Mouse (Mus musculus) thymus, adult 2 months (tissue): ENCODE results near the gene Rgs12. TPM values are rescaled to one million over a fixed set of nuclear protein-coding genes. Genes with fewer than 3 reads are reported as not detected.

ENCODE experiments used
- DNase-seq: peaks from one replicate; pipeline ENCODE4 v3.0.0; 2021
- H3K27ac ChIP-seq: fragments of 200-500 bp; 2 replicates; pipeline ENCODE4 v1.5.1; 2012; ENCODE audit warnings: low read length, control low read depth; ENCODE audit not compliant: control insufficient read depth, insufficient read depth
- H3K27me3 ChIP-seq: fragments of 200-500 bp; 2 replicates; pipeline ENCODE4 v1.6.1; 2012; ENCODE audit warnings: mild to moderate bottlenecking, low read length, moderate library complexity, mixed read lengths; ENCODE audit not compliant: control insufficient read depth, insufficient read depth
- H3K36me3 ChIP-seq: fragments of 200-500 bp; 2 replicates; pipeline ENCODE4 v1.6.1; 2012; ENCODE audit warnings: mild to moderate bottlenecking, low read length, moderate library complexity; ENCODE audit not compliant: control insufficient read depth, insufficient read depth
- H3K4me1 ChIP-seq: fragments of 200-500 bp; replicated peaks from 2 replicates; pipeline ENCODE4 v1.6.1; 2012; ENCODE audit warnings: low read length; ENCODE audit not compliant: control insufficient read depth, insufficient read depth
- H3K4me3 ChIP-seq: fragments of 200-500 bp; 2 replicates; pipeline ENCODE4 v1.5.1; 2012; ENCODE audit warnings: mild to moderate bottlenecking, low read length, control low read depth, moderate library complexity; ENCODE audit not compliant: control insufficient read depth, insufficient read depth
- CTCF ChIP-seq: fragments of 200-500 bp; IDR thresholded peaks from 2 replicates; pipeline ENCODE4 v1.5.1; 2012; ENCODE audit warnings: mild to moderate bottlenecking, control low read depth, low read length, moderate library complexity, borderline replicate concordance; ENCODE audit not compliant: control insufficient read depth, poor library complexity, insufficient read depth; ENCODE audit errors: extremely low read depth
- POLR2A ChIP-seq: fragments of 200-500 bp; IDR thresholded peaks from 2 replicates; pipeline ENCODE4 v1.6.1; 2012; ENCODE audit warnings: mild to moderate bottlenecking, low read length, control low read depth, moderate library complexity; ENCODE audit not compliant: control insufficient read depth, poor library complexity, insufficient read depth; ENCODE audit errors: extremely low read depth
- WGBS: fragments of 180-500 bp; shearing (Covaris S2); methylation state at CpG from one replicate; pipeline ENCODE4 v1.1.7; 2018; 5-methylcytosine and 5-hydroxymethylcytosine counted together
- polyA plus RNA-seq: library from polyadenylated mRNA; depleted of rRNA; stranded (reverse); fragments of >200 nt; gene quantifications from 2 replicates; pipeline ENCODE4 v1.2.3, GENCODE M21; 2012

Gene Rgs12
- polyA plus RNA-seq, 1 experiment = 51.7 TPM

DNA sequence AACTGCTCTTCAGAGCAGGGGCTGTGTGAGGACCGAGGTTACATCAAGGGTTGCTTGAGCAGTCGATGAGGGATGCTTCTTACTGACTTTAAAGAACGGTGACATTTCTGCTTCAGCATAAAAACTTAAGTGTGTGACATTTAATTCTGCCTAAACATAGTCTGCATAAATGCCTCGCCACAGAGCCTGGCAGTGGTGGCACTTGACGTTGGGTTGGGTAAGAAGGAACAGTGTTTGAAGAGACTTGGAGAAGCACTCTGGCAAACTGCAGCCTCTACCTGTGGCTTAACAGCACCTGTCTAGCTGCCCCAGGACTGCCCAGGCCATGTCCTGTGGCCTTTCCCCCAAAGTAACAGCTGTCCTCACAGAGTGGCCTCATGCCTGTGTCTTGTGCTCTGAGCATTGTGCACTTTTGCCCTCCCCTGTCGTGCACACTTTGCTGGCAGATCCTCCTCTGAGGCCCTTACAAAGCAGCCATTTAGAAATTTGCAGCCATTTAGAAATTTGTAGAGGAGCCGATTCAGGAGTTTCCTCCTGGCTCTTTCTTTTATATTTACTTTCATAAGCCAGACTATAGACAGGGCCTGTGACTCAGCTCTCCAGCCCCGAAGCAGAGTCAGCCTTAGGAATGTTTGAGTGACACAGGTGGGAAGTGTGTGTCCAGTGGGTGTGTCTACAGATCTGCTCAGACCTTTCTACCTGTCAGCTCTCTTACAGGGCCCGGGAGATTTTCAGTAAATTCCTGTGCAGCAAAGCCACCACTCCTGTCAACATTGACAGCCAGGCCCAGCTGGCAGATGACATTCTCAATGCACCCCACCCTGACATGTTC, 71.4 kb downstream of the Rgs12 start:
- no peak for TF ChIP-seq POLR2A
- no peak for TF ChIP-seq CTCF
- H3K27ac ChIP-seq = no peak overlapping the region
- no peaks in the 10 kb centered on the region for H3K36me3 ChIP-seq
- H3K4me1 ChIP-seq = no peaks in the 10 kb centered on the region
- DNase-seq = no peak
- 95% methylated on average over 9 of the region's 9 CpGs for WGBS
- no peaks in the 10 kb centered on the region for H3K27me3 ChIP-seq
- H3K4me3 ChIP-seq = no peak overlapping the region

DNA sequence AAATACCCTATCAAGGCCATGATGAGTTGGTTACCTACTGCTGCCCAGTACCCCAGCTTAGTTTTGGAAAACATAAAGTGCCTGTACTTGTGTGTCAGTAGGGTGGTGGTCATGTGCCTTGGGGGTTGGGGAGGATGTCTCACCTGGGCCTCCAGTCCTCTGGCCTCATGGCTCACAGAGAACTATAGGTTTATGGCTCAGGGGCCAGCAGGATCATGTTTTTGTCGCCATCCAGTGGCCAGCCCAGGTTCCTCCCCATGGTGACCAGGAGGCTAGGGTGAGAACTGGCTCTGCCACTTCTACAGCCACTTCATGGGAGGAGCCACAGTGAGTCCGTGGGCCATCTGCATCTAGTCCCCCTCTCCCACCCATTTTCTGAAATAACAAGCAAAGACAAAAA, 75.7 kb downstream of the Rgs12 start:
- peak; percentile 46 for DNase-seq
- no peaks in the 10 kb centered on the region for H3K27me3 ChIP-seq
- peak; percentile 45; the same call in 1 of the 2 replicates for TF ChIP-seq CTCF
- TF ChIP-seq POLR2A = no peak
- peaks cover 19% of the 10 kb centered on the region for H3K36me3 ChIP-seq
- H3K27ac ChIP-seq = no peak overlapping the region
- 51% methylated on average over 2 of the region's 2 CpGs for WGBS
- no peak overlapping the region for H3K4me3 ChIP-seq
- H3K4me1 ChIP-seq = no peaks in the 10 kb centered on the region

DNA sequence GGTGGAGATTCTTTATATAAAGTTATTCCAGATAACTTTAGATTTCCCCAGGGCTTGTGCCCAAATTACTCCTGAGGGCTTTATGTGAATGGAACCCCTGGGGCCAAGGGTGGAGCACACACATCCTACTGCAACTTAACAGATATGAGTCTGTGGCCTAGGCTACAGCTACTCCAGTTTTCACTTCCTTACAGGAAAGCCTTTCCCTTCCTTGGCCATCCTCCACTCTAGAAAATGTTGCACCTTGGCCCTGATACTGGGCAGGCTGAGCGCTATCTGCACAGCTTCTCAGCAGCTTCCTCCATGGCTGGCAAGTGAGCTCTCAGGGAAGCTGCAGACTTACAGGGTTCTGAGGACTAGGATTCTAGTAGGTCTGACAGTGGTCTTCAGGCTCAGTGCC, 80.1 kb downstream of the Rgs12 start:
- no peaks in the 10 kb centered on the region for H3K27me3 ChIP-seq
- peaks cover 19% of the 10 kb centered on the region for H3K36me3 ChIP-seq
- no peaks in the 10 kb centered on the region for H3K4me1 ChIP-seq
- no peak for DNase-seq
- TF ChIP-seq CTCF = no peak
- TF ChIP-seq POLR2A = no peak
- H3K4me3 ChIP-seq = no peak overlapping the region
- H3K27ac ChIP-seq = no peak overlapping the region
- 91% methylated on average over 1 of the region's 1 CpGs for WGBS

DNA sequence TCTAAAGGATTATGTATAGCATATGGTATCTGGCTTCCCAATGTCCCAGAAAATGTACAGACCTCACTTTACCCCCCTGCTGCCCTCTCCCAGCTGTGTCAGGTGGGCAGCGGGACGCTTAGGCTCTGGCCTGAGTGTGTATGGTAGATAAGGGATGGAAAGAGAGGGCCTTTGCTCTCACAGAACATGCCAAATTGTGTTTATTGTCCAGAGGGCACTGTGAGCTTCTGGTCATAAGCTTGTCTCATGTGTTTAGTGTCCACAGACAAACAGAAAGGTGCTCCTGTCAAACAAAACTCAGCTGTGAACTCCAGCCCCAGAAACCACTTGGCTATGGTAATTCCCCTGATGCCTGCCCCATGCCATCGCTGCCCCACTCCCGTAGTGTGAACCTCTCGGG, 80.5 kb downstream of the Rgs12 start:
- H3K36me3 ChIP-seq = peaks cover 19% of the 10 kb centered on the region
- no peak overlapping the region for H3K4me3 ChIP-seq
- no peaks in the 10 kb centered on the region for H3K27me3 ChIP-seq
- WGBS = over 99% methylated on average over 5 of the region's 5 CpGs
- DNase-seq = no peak
- H3K4me1 ChIP-seq = no peaks in the 10 kb centered on the region
- H3K27ac ChIP-seq = no peak overlapping the region
- TF ChIP-seq CTCF (no peak), POLR2A (no peak)

DNA sequence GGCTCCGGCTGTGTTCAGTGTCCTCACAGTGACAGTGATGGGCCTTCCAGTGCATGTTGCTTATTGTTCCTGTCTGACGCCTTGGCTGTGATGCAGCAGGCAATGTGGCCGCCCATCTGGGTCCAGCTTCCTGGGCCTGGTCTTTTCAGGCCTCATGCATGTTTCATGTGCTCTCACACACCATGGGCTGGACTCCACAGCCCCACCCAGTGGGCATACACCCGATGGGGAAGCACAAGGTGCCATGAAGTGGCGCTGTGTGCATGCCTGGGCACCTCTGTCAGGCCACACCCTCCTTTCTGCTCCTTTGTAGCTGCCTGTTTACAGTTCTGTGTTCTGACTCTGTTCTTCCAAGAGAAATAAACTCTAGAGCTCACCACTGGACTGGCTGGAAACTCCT, 83.8 kb downstream of the Rgs12 start:
- TF ChIP-seq POLR2A (no peak), CTCF (no peak)
- Histone ChIP-seq H3K4me3 (no peak overlapping the region), H3K36me3 (no peaks in the 10 kb centered on the region), H3K27ac (no peak overlapping the region), H3K27me3 (no peaks in the 10 kb centered on the region), H3K4me1 (peaks cover 6% of the 10 kb centered on the region; the same call in 1 of the 2 replicates)
- WGBS = 68% methylated on average over 5 of the region's 5 CpGs
- peak; percentile 34 for DNase-seq

DNA sequence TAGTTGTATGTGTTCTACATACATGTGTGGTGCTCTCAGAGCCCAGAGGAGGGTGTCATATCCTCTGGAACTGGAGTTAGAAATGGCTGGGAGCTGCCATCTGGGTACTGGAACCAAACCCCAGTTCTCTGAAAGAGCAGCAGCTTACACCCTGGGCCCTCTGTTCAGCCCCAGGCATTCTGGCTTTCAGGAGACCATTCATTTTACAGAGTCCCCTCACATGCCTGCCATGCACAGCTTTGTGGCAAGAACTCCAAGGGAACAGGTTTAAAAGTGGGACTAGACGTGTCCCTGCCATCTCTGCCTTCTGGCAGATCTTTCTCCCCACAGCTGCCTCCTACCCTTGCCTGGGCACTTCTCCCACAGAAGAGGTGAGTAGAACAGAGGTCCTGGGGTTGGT, 84.4 kb downstream of the Rgs12 start:
- H3K27ac ChIP-seq = no peak overlapping the region
- H3K4me1 ChIP-seq = peaks cover 6% of the 10 kb centered on the region; the same call in 1 of the 2 replicates
- H3K4me3 ChIP-seq = no peak overlapping the region
- H3K36me3 ChIP-seq = no peaks in the 10 kb centered on the region
- no peak for TF ChIP-seq POLR2A
- TF ChIP-seq CTCF = no peak
- DNase-seq = no peak
- H3K27me3 ChIP-seq = no peaks in the 10 kb centered on the region
- whole genome bisulfite sequencing = 96% methylated on average over 1 of the region's 1 CpGs
